Mouse (Mus musculus) embryonic facial prominence, embryonic 12.5 days (tissue): ENCODE measurements around the gene Slc44a2. TPM values are rescaled to one million over a fixed set of nuclear protein-coding genes. Genes with fewer than 3 reads are reported as not detected.

Source experiments
- ATAC-seq: fragments of 200-750 bp; cut with Nextera tagmentation; 2 replicates; pipeline ENCODE4 v1.8.0; 2017; ENCODE audit not compliant: insufficient number of reproducible peaks, insufficient read depth, low FRiP score, low TSS enrichment
- H3K27ac ChIP-seq: fragments of 300-500 bp; sonication (generic); 2 replicates; pipeline ENCODE4 v1.5.1; 2016; ENCODE audit warnings: mild to moderate bottlenecking
- H3K27me3 ChIP-seq: fragments of 300-500 bp; sonication (generic); 2 replicates; pipeline ENCODE4 v1.6.1; 2016; ENCODE audit warnings: mild to moderate bottlenecking, moderate library complexity
- H3K36me3 ChIP-seq: fragments of 300-500 bp; sonication (generic); 2 replicates; pipeline ENCODE4 v1.6.1; 2016; ENCODE audit warnings: mild to moderate bottlenecking
- H3K4me1 ChIP-seq: fragments of 300-500 bp; sonication (generic); 2 replicates; pipeline ENCODE4 v1.6.1; 2016
- H3K4me2 ChIP-seq: fragments of 300-500 bp; sonication (generic); replicated peaks from 2 replicates; pipeline ENCODE4 v1.6.1; 2016; ENCODE audit warnings: mild to moderate bottlenecking, moderate library complexity
- H3K4me3 ChIP-seq: fragments of 300-500 bp; sonication (generic); 2 replicates; pipeline ENCODE4 v1.5.1; 2016; ENCODE audit warnings: mild to moderate bottlenecking
- H3K9ac ChIP-seq: fragments of 300-500 bp; sonication (generic); 2 replicates; pipeline ENCODE4 v1.6.1; 2016; ENCODE audit warnings: mild to moderate bottlenecking, moderate library complexity
- H3K9me3 ChIP-seq: fragments of 300-500 bp; sonication (generic); 2 replicates; pipeline ENCODE4 v1.6.1; 2016; ENCODE audit warnings: mild to moderate bottlenecking, moderate library complexity
- WGBS: fragments of 180-500 bp; shearing (Covaris S2); methylation state at CpG from one replicate; pipeline ENCODE4 v1.1.7; 2016; 5-methylcytosine and 5-hydroxymethylcytosine counted together
- polyA plus RNA-seq: library from polyadenylated mRNA; unstranded; fragments of >200 nt; fragmentation: Nextera tagmentation; extraction: Ambion mirVana; gene quantifications from 2 replicates; pipeline ENCODE4 v1.2.1, GENCODE M21; 2016

The Slc44a2 gene
- 117 and 118 TPM in 2 replicates for polyA plus RNA-seq

- H3K4me2 ChIP-seq, result peak within 1 kb of the TSS; percentile 94
- no peaks in the 10 kb centered on the region for H3K9me3 ChIP-seq
- peak; percentile 81 for ATAC-seq
- peak within 1 kb of the TSS; percentile 56 for H3K4me3 ChIP-seq
- H3K9ac ChIP-seq, result peak within 1 kb of the TSS; percentile 61
- WGBS, result 1% methylated on average over 52 of the region's 52 CpGs
- H3K27ac ChIP-seq, result no peak within 1 kb of the TSS
- H3K36me3 ChIP-seq, result 0 out of 2 replicates have a peak, but pooled peaks cover 3% of the 10 kb centered on the region
- H3K4me1 ChIP-seq, result peaks cover 15% of the 10 kb centered on the region
- no peaks in the 10 kb centered on the region for H3K27me3 ChIP-seq
Measured at GRCm38 (mm10) chr9:21320619-21321512, at the start of gene Slc44a2. Gene Slc44a2 (plus strand): TSS chr9:21320698.

- Histone ChIP-seq H3K27me3 (no peaks in the 10 kb centered on the region), H3K4me3 (no peak overlapping the region), H3K9me3 (no peaks in the 10 kb centered on the region), H3K9ac (no peak overlapping the region), H3K36me3 (peaks cover 92% of the 10 kb centered on the region), H3K27ac (no peak overlapping the region), H3K4me2 (no peak overlapping the region), H3K4me1 (no peaks in the 10 kb centered on the region)
- 91% methylated on average over 9 of the region's 9 CpGs for WGBS
- no peak for ATAC-seq
Measured at GRCm38 (mm10) chr9:21272391-21272790, 48.1 kb upstream of the Slc44a2 start.

DNA sequence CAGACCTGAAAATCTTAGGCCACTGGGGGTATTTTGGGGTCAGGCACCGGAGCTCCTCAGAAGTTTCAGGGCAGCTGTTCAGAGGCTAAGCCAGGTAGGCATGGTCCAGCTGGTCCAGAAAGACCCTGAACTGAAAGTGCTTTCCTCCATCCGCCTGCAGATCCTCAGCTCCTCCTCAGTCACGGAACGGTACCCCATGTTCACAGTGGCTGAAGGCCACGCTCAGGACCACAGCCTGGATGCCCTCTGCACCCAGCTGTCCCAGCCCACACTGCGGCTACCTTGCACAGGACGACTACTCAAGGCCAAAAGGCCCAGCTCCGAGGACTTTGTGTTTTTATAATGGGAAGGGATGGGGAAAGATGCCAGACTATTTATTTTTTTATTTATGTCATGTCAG, 47.4 kb upstream of the Slc44a2 start:
- WGBS, result 85% methylated on average over 8 of the region's 8 CpGs
- Histone ChIP-seq H3K4me3 (no peak overlapping the region), H3K36me3 (peaks cover 95% of the 10 kb centered on the region), H3K9ac (no peak overlapping the region), H3K4me2 (no peak overlapping the region), H3K27me3 (no peaks in the 10 kb centered on the region), H3K4me1 (no peaks in the 10 kb centered on the region), H3K27ac (no peak overlapping the region), H3K9me3 (no peaks in the 10 kb centered on the region)
- ATAC-seq, result no peak

DNA sequence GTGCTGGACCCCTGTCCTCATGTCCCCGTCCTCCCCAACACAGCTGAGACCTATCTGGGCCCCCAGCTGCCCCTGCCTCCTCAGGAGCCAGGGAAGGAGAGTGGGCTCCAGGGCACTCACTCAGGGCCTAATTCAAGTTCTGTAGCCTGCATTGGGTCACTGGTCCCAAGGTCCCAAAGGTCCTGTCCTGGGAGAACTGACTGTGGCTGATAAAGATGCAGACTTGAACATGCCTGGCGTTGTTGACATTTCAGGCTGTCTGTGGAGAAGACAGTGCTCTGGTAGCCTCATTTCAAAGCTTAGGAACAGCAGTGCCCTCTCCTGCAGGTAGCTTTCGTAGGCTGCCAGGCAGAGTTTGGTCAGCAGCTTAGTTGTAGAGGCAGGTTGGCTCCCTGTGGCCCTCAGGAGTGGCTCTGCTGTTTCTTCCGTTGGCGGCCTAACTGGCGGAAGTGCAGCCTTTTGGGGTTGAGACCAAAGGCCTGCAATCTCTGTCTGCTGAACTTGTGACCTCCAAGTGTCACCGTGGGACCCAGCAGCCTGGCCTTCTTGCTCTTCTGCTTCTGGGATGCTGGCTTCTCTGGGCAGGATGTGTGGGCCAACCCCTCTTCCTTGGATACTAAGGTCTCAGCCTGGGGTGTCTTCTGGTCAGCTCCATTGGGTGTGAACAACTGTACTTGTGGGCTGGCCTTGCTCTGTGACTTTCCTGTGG, 46.8 kb upstream of the Slc44a2 start:
- WGBS, result 81% methylated on average over 7 of the region's 7 CpGs
- no peak overlapping the region for H3K4me2 ChIP-seq
- H3K9ac ChIP-seq, result no peak overlapping the region
- no peak overlapping the region for H3K27ac ChIP-seq
- H3K4me3 ChIP-seq, result no peak overlapping the region
- H3K4me1 ChIP-seq, result no peaks in the 10 kb centered on the region
- no peak for ATAC-seq
- H3K9me3 ChIP-seq, result no peaks in the 10 kb centered on the region
- H3K27me3 ChIP-seq, result no peaks in the 10 kb centered on the region
- peaks cover 91% of the 10 kb centered on the region for H3K36me3 ChIP-seq

DNA sequence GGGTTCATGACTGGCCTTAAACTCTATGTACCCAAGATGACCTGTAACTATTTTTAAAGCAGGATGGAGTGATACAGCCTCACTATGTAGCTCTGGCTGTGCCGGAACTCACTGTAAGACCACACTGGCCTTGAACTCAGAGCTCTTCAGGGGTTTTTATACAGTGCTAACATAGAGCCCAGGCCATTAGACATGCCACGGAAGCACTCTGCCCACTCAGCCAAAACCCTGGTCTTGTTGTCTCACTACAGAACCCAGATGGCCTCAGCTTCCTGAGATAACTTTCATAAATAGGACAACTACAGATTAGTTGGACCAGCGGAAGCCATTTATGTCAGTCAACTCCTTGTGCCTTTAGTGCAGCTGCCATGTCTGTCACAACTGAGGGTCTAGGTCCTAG, 46.2 kb upstream of the Slc44a2 start:
- no peak overlapping the region for H3K27ac ChIP-seq
- no peaks in the 10 kb centered on the region for H3K27me3 ChIP-seq
- no peaks in the 10 kb centered on the region for H3K4me1 ChIP-seq
- no peak overlapping the region for H3K4me2 ChIP-seq
- H3K9ac ChIP-seq, result no peak overlapping the region
- H3K4me3 ChIP-seq, result no peak overlapping the region
- peaks cover 90% of the 10 kb centered on the region for H3K36me3 ChIP-seq
- 95% methylated on average over 3 of the region's 3 CpGs for whole genome bisulfite sequencing
- H3K9me3 ChIP-seq, result no peaks in the 10 kb centered on the region
- ATAC-seq, result no peak

- H3K9ac ChIP-seq, result no peak overlapping the region
- no peak for ATAC-seq
- no peak overlapping the region for H3K4me2 ChIP-seq
- H3K4me1 ChIP-seq, result no peaks in the 10 kb centered on the region
- no peak overlapping the region for H3K4me3 ChIP-seq
- no peaks in the 10 kb centered on the region for H3K27me3 ChIP-seq
- WGBS, result 87% methylated on average over 7 of the region's 7 CpGs
- H3K9me3 ChIP-seq, result no peaks in the 10 kb centered on the region
- H3K27ac ChIP-seq, result no peak overlapping the region
- peaks cover 92% of the 10 kb centered on the region for H3K36me3 ChIP-seq
Measured at GRCm38 (mm10) chr9:21275013-21275710, 45.3 kb upstream of the Slc44a2 start.

- no peak overlapping the region for H3K9ac ChIP-seq
- ATAC-seq, result no peak
- 87% methylated on average over 12 of the region's 12 CpGs for WGBS
Measured at GRCm38 (mm10) chr9:21275727-21276126, 44.8 kb upstream of the Slc44a2 start.

DNA sequence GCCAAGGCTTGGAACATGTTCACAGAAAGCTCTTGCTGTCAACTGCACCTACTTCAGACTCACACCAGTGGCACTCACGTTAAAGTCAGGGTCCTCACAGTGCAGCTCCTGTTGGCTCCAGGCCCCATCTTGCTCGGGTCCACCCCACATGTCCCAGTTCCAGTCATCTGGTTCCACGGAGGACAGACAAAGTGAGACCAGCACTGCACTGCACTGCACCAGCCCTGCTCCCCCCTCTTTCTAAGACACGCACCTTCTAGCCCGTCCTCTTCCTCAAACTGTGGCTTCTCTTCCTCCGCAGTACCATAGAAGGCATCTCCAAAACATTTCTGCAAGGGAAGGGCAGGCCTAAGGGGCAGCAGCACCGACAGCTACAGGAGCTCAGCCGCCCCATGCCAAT, 44.2 kb upstream of the Slc44a2 start:
- Histone ChIP-seq H3K27me3 (no peaks in the 10 kb centered on the region), H3K9me3 (no peaks in the 10 kb centered on the region), H3K27ac (no peak overlapping the region), H3K9ac (no peak overlapping the region), H3K36me3 (peaks cover 90% of the 10 kb centered on the region), H3K4me2 (no peak overlapping the region), H3K4me3 (no peak overlapping the region), H3K4me1 (no peaks in the 10 kb centered on the region)
- 86% methylated on average over 8 of the region's 8 CpGs for WGBS
- no peak for ATAC-seq

More at GRCm38 (mm10) chr9:21275727-21276126, 44.8 kb upstream of the Slc44a2 start:
- Histone ChIP-seq H3K4me3 (no peak overlapping the region), H3K4me1 (no peaks in the 10 kb centered on the region), H3K27ac (no peak overlapping the region), H3K36me3 (peaks cover 90% of the 10 kb centered on the region), H3K4me2 (no peak overlapping the region), H3K27me3 (no peaks in the 10 kb centered on the region), H3K9me3 (no peaks in the 10 kb centered on the region)

DNA sequence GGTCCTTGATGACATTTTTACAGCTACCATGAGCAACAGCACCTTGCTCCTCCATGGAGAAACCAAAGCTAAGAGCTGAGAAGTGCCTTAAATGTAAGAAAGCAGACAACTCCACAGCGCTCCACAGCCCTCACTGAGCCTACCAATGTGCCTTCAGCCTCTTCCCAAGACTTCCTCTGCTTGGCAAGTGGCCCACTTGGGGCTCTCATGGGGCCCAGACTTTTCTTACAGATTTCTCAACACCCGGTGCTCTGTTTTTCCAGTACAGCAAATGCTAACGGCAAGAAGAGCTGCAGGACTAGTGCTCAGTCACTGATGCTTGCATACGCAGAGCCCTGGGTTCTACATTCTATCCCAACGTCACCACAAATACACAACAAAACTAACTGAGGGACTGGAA, 42.7 kb upstream of the Slc44a2 start:
- no peak overlapping the region for H3K4me3 ChIP-seq
- H3K9me3 ChIP-seq, result no peaks in the 10 kb centered on the region
- no peak overlapping the region for H3K9ac ChIP-seq
- H3K27ac ChIP-seq, result no peak overlapping the region
- no peak overlapping the region for H3K4me2 ChIP-seq
- H3K36me3 ChIP-seq, result peaks cover 89% of the 10 kb centered on the region
- ATAC-seq, result no peak
- H3K27me3 ChIP-seq, result no peaks in the 10 kb centered on the region
- WGBS, result 96% methylated on average over 5 of the region's 5 CpGs
- H3K4me1 ChIP-seq, result no peaks in the 10 kb centered on the region

DNA sequence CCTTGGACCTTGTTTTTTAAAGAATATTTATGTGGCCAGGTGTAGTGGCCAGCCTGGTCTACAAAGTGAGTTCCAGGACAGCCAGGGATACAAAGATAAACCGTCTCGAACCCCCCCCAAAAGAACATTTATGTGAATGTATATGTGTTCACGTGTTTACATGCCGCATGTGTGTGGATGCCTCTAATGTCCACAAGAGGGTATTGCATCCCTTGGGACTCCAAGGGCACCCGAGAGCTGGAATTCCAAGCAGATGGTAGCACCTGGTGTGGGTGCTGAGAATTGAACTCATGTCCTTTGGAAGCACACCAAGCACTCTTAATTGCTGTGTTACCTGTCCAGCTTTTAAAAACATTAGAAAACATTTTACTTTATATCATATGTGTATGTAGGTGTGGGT, 36.9 kb upstream of the Slc44a2 start:
- Histone ChIP-seq H3K4me1 (peaks cover 15% of the 10 kb centered on the region), H3K36me3 (peaks cover 52% of the 10 kb centered on the region), H3K27me3 (no peaks in the 10 kb centered on the region), H3K4me3 (no peak overlapping the region), H3K9ac (no peak overlapping the region), H3K9me3 (no peaks in the 10 kb centered on the region), H3K4me2 (no peak overlapping the region), H3K27ac (no peak overlapping the region)
- 88% methylated on average over 5 of the region's 5 CpGs for WGBS
- no peak for ATAC-seq

DNA sequence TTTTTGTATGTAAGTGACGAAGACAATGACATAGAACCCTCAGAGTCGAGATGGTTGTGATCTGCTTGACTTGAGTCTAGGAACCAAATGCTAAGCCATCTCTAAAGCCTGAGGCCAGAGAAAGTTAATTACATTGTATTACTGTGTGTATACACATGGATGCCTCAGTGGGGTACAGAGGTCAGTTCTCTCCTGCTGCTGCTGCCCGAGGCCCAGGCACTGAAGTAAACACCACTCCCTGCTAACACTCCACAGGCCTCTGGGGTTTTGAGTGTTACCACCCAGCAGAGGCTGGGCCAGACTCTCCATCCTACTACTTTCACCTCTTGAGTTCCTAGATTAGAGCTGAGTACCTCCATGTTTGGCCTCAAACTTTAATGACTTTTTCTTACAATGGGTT, 36.5 kb upstream of the Slc44a2 start:
- Histone ChIP-seq H3K27ac (no peak overlapping the region), H3K9me3 (no peaks in the 10 kb centered on the region), H3K27me3 (no peaks in the 10 kb centered on the region), H3K9ac (no peak overlapping the region), H3K4me1 (peaks cover 19% of the 10 kb centered on the region), H3K36me3 (peaks cover 50% of the 10 kb centered on the region), H3K4me3 (no peak overlapping the region), H3K4me2 (no peak overlapping the region)
- ATAC-seq, result no peak
- WGBS, result 78% methylated on average over 3 of the region's 3 CpGs
